Mouse (Mus musculus): ENCODE measurements around the gene Eef2.

GRCm38 (mm10) chr10:81187161-81187560, 10.7 kb downstream of the Eef2 start:
- TF ChIP-seq CTCF (IDR thresholded peaks at IDR 0.05; ENCODE audit: low read depth) (no peak), EP300 (IDR thresholded peaks at IDR 0.05; ENCODE audit: low read depth) (no peak)
